Mouse (Mus musculus): ENCODE measurements around the gene Galnt18. TPM values are rescaled to one million over a fixed set of nuclear protein-coding genes. Genes with fewer than 3 reads are reported as not detected.

Galnt18 gene
- polyA plus RNA-seq, 1 experiment from 2014 or later: 18.2 TPM

DNA sequence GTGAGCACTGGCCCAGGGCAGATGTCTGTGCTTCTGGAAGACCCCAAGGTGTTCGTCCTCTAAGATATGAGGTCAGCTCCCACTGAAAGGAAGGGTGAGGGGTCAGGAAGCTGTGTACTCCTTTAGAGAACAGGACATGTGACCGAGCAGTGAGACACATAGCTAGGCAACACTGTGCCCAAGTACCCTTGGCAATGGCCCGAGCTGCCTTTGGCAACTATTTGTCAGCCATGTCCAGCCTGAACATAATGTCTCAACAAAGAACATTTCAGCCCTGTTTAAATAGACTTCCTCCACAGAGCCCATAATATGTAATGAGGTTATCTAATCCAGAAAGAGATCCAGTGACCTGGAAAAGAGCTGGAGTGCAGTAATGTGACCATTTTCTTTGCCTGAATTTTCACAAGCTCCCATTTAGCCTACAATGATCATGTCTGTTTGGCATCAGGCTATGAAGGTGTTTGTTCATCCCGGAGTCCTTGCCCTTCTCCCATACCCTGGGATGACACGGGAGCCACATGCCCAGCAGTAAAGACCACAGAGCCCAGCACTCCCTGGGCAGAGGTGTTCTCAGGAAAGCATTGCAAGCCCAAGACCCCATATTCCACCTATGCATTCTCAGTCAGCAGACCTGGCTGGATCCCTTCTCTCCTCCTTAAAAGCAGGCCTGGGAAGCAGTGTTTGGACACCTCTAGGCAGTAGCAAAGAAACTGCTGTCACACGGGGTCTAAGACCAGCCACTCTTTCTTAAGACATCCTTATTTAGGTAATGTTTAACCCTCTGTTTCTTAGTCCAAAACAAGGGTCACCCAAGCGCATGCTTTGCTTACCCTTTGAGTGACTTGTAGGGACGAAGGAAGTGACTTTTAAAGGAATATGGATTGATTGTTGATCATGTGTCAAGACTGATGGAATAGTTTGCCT, 49.2 kb downstream of the Galnt18 start:
- H3K4me1 ChIP-seq (ENCODE audit: insufficient read depth): no peaks in the 10 kb centered on the region
- H3K27ac ChIP-seq (ENCODE audit: low read depth): no peak overlapping the region
- H3K4me3 ChIP-seq (ENCODE audit: low read depth, low read length): no peak overlapping the region
- no peaks in the 10 kb centered on the region for H3K27me3 ChIP-seq (ENCODE audit: insufficient read depth, low read length)
- no peaks in the 10 kb centered on the region for H3K36me3 ChIP-seq (ENCODE audit: insufficient read depth)
- TF ChIP-seq CTCF (IDR thresholded peaks at IDR 0.05; ENCODE audit: low read depth): no peak
- DNase-seq (no peak), ATAC-seq (ENCODE audit: insufficient read depth) (no peak)
- no peak overlapping the region for H3K9ac ChIP-seq
- no peaks in the 10 kb centered on the region for H3K9me3 ChIP-seq (ENCODE audit: low read depth, low read length)
- H3K4me2 ChIP-seq: no peak overlapping the region
- 78% methylated on average over 8 of the region's 8 CpGs for WGBS

DNA sequence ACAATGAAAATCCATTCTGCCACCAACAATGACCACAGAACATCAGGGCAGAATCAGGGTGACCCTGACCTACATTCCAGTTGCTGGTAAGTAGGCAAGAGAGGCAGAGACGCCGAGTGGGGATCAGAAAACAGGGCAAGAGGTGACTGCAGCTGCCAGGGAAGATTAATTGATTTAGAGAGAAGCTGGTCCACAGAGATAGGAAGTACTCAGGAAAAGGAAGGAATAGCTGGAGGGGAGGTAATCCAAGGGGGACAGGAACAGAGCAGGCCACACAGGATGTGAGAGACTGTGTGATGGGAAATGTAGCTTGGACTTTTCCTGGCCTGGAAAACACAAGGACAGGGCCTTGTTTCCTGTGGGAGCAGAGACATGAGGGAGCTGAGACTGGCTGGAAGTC, 52.8 kb downstream of the Galnt18 start:
- Histone ChIP-seq H3K9ac (no peak overlapping the region), H3K27ac (ENCODE audit: low read depth) (no peak overlapping the region; the same call in 1 of the 2 replicates), H3K36me3 (ENCODE audit: insufficient read depth) (no peaks in the 10 kb centered on the region), H3K27me3 (ENCODE audit: insufficient read depth, low read length) (no peaks in the 10 kb centered on the region), H3K4me1 (ENCODE audit: insufficient read depth) (0 out of 2 replicates have a peak, but pooled peaks cover 5% of the 10 kb centered on the region), H3K4me2 (no peak overlapping the region), H3K9me3 (ENCODE audit: low read depth, low read length) (no peaks in the 10 kb centered on the region), H3K4me3 (ENCODE audit: low read depth, low read length) (no peak overlapping the region)
- ATAC-seq (ENCODE audit: insufficient read depth) (peak; percentile 52; the same call in 1 of the 2 replicates), DNase-seq (peak; percentile 34)
- WGBS: 22% methylated on average over 2 of the region's 2 CpGs
- TF ChIP-seq CTCF (IDR thresholded peaks at IDR 0.05; ENCODE audit: low read depth): no peak

DNA sequence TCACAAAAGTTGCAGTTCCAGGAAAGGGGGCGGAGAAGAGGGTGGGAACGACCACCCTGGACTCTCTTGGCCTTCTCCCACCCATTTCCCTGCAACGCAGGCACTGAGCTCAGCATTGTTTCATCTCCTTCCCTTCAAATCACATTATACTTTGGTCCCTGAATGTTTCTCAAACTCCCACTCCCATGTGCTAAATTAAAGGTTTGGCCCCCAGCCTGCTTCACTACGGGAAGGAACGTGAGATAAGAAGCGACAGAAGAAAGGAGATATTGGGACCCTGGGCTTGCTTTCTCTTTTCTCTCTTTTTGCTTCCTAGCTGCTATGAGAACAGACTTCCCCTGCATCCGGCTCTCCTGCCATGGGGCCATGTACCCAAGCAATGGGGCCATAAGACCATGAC, 55.0 kb downstream of the Galnt18 start:
- Histone ChIP-seq H3K27me3 (ENCODE audit: insufficient read depth, low read length) (no peaks in the 10 kb centered on the region), H3K4me3 (ENCODE audit: low read depth, low read length) (no peak overlapping the region), H3K36me3 (ENCODE audit: insufficient read depth) (no peaks in the 10 kb centered on the region), H3K4me2 (no peak overlapping the region), H3K9me3 (ENCODE audit: low read depth, low read length) (no peaks in the 10 kb centered on the region), H3K4me1 (ENCODE audit: insufficient read depth) (peaks cover 14% of the 10 kb centered on the region), H3K9ac (no peak overlapping the region), H3K27ac (ENCODE audit: low read depth) (no peak overlapping the region)
- DNase-seq (no peak), ATAC-seq (ENCODE audit: insufficient read depth) (no peak)
- TF ChIP-seq CTCF (IDR thresholded peaks at IDR 0.05; ENCODE audit: low read depth): no peak
- 51% methylated on average over 7 of the region's 7 CpGs for WGBS

DNA sequence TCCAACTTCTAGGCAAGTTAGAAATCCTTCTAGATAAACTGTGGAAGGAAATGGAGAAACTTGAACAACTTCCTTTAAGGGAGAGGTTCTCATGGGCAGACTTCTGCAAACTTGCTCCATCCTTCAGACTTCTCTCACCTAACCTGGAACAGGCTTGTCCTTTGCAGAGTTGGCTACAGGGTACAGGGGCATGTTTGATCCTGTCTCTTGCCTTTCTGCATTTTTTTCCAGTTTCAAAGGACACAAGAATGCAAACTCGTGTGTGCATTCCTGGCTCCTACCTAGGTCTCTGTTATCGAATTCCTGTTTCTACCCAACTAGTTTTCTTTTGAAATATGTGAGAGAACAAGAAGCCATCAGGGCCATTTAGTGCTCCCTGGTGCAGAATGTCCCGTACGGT, 55.8 kb downstream of the Galnt18 start:
- no peak for ATAC-seq (ENCODE audit: insufficient read depth)

DNA sequence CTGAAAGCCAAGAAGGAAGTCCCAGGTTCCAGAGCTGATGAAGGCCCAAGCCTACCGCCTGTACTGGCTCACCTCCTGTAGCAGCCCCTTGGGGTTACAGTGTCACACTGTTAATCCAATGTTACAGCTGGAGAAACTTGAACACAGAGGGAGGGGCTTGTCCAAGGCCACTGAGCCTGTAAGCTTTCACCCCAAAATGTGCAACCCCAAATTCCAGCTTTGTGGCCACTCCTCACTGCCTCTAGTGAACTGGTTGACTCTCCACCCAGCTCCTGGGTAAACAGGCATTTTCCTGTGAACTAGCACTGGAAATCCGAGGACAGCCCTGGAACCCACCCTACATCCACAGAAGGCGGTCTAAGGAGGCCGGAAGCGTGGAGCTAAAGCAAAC, 58.5 kb downstream of the Galnt18 start:
- no peak overlapping the region for H3K4me2 ChIP-seq
- no peak for TF ChIP-seq CTCF (IDR thresholded peaks at IDR 0.05; ENCODE audit: low read depth)
- DNase-seq: no peak
- WGBS: 80% methylated on average over 5 of the region's 5 CpGs
- no peaks in the 10 kb centered on the region for H3K27me3 ChIP-seq (ENCODE audit: insufficient read depth, low read length)
- no peaks in the 10 kb centered on the region for H3K36me3 ChIP-seq (ENCODE audit: insufficient read depth)
- no peaks in the 10 kb centered on the region for H3K9me3 ChIP-seq (ENCODE audit: low read depth, low read length)
- H3K4me1 ChIP-seq (ENCODE audit: insufficient read depth): peaks cover 14% of the 10 kb centered on the region
- H3K9ac ChIP-seq: no peak overlapping the region
- ATAC-seq (ENCODE audit: insufficient read depth): no peak; the same call in 1 of the 2 replicates
- H3K27ac ChIP-seq (ENCODE audit: low read depth): peak overlapping the region; percentile 87
- H3K4me3 ChIP-seq (ENCODE audit: low read depth, low read length): no peak overlapping the region

More for the DNA sequence above, 55.8 kb downstream of the Galnt18 start:
- 69% methylated on average over 4 of the region's 4 CpGs for WGBS
- H3K4me3 ChIP-seq (ENCODE audit: low read depth, low read length): no peak overlapping the region
- H3K27ac ChIP-seq (ENCODE audit: low read depth): no peak overlapping the region
- no peak overlapping the region for H3K4me2 ChIP-seq
- H3K9me3 ChIP-seq (ENCODE audit: low read depth, low read length): no peaks in the 10 kb centered on the region
- H3K9ac ChIP-seq: no peak overlapping the region
- no peak for TF ChIP-seq CTCF (IDR thresholded peaks at IDR 0.05; ENCODE audit: low read depth)
- DNase-seq: no peak
- peaks cover 14% of the 10 kb centered on the region for H3K4me1 ChIP-seq (ENCODE audit: insufficient read depth)
- H3K27me3 ChIP-seq (ENCODE audit: insufficient read depth, low read length): no peaks in the 10 kb centered on the region
- no peaks in the 10 kb centered on the region for H3K36me3 ChIP-seq (ENCODE audit: insufficient read depth)

DNA sequence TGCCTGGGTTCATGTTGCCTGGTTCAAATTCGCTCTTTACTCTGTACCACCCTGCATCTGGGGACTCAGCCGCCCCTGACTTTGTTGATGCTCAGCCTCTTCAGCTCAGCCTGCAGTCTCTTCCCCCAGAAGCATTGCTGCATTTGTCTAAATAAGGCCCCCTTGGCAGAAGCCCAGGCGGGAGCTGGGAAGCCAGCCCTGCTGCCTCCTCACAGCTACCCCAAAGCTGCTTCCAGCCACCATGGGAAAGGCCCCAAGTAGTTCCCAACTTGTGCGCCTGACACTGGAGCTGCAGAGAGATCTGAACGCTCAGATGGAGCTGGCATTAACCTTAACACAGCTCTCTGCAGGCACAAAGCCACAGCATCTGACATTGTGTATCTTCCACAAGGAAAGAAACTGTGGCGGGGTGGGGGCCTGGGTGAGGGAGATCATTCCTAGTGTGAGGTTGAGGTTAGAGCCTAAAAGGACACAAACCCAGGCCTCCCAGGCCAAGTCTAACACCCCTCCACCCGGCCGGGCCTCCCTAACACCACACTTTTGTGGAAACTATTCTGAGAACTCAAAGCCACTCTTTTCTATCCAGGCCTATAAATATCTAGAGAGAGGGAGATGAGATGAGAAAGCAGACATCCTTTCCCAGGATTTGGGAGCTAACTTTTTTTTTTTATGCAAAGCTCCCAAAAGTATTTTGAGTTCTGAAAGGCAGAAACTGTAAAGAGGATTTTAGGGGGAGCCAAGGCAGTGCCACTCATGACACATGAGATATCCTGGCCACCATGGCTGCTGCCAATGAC, 59.1 kb downstream of the Galnt18 start:
- peak overlapping the region; percentile 87 for H3K27ac ChIP-seq (ENCODE audit: low read depth)
- H3K36me3 ChIP-seq (ENCODE audit: insufficient read depth): no peaks in the 10 kb centered on the region
- peak; percentile 85 for DNase-seq
- no peaks in the 10 kb centered on the region for H3K27me3 ChIP-seq (ENCODE audit: insufficient read depth, low read length)
- TF ChIP-seq CTCF (IDR thresholded peaks at IDR 0.05; ENCODE audit: low read depth): no peak
- peak overlapping the region; percentile 15; the same call in 1 of the 2 replicates for H3K9ac ChIP-seq
- H3K9me3 ChIP-seq (ENCODE audit: low read depth, low read length): no peaks in the 10 kb centered on the region
- peak; percentile 73 for ATAC-seq (ENCODE audit: insufficient read depth)
- peaks cover 14% of the 10 kb centered on the region for H3K4me1 ChIP-seq (ENCODE audit: insufficient read depth)
- no peak overlapping the region for H3K4me3 ChIP-seq (ENCODE audit: low read depth, low read length)
- H3K4me2 ChIP-seq: no peak overlapping the region
- WGBS: 50% methylated on average over 8 of the region's 8 CpGs

DNA sequence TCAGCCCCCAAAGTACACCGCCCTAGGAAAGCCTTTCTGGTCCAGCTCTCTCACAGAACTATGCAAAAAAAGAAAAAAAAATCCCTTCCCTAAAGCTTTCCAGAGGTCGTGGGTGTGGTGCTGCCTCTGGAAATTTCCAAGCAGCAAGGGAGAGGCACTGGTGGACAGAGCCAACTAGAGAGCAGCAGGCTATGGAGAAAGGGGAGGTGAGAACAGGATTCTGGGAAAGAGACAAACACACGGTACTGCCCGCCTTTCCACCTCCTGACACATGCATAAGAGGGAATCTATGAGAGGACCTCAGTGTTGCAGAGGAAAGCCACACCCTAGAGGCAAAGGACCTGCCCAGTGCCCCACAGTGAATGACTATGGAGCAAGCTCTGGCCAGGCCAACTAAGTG, 60.9 kb downstream of the Galnt18 start:
- TF ChIP-seq CTCF (IDR thresholded peaks at IDR 0.05; ENCODE audit: low read depth): no peak
- WGBS: 60% methylated on average over 4 of the region's 4 CpGs
- Histone ChIP-seq H3K9me3 (ENCODE audit: low read depth, low read length) (no peaks in the 10 kb centered on the region), H3K27me3 (ENCODE audit: insufficient read depth, low read length) (no peaks in the 10 kb centered on the region), H3K9ac (no peak overlapping the region), H3K4me1 (ENCODE audit: insufficient read depth) (peaks cover 13% of the 10 kb centered on the region), H3K27ac (ENCODE audit: low read depth) (no peak overlapping the region), H3K4me2 (no peak overlapping the region), H3K36me3 (ENCODE audit: insufficient read depth) (no peaks in the 10 kb centered on the region), H3K4me3 (ENCODE audit: low read depth, low read length) (no peak overlapping the region)
- DNase-seq (no peak), ATAC-seq (ENCODE audit: insufficient read depth) (no peak)

Measured in lung, embryonic 14.5 days (tissue).